Mouse (Mus musculus): ENCODE measurements around the gene Hoxa2. TPM values are rescaled to one million over a fixed set of nuclear protein-coding genes. Genes with fewer than 3 reads are reported as not detected.

Gene Hoxa2
- total RNA-seq, 4 experiments from 2014 or later, result not detected

GRCm38 (mm10) chr6:52180213-52180710 lies 15.6 kb upstream of the Hoxa2 start:
- DNase-seq (ENCODE audit: low spot score in 2 of 2), result no peak

GRCm38 (mm10) chr6:52179690-52180089 lies 15.1 kb upstream of the Hoxa2 start:
- DNase-seq (ENCODE audit: low spot score in 2 of 2), result no peak

- no peak for DNase-seq (ENCODE audit: low spot score in 2 of 2)
Observed at GRCm38 (mm10) chr6:52178918-52179665, 14.5 kb upstream of the Hoxa2 start.

- DNase-seq (ENCODE audit: low spot score in 2 of 2), result no peak
Observed at GRCm38 (mm10) chr6:52177806-52178205, 13.2 kb upstream of the Hoxa2 start.

GRCm38 (mm10) chr6:52177061-52177735 lies 12.6 kb upstream of the Hoxa2 start, which contains the start of gene 5730596B20Rik:
Gene 5730596B20Rik (plus strand): TSS chr6:52177498.
- DNase-seq (ENCODE audit: low spot score in 2 of 2), result no peak

- DNase-seq (ENCODE audit: low spot score in 2 of 2), result no peak
Observed at GRCm38 (mm10) chr6:52176391-52176790, 11.8 kb upstream of the Hoxa2 start.

GRCm38 (mm10) chr6:52175864-52176263 lies 11.2 kb upstream of the Hoxa2 start:
- DNase-seq (ENCODE audit: low spot score in 2 of 2), result no peak

- no peak for DNase-seq (ENCODE audit: low spot score in 2 of 2)
Observed at GRCm38 (mm10) chr6:52174968-52175751, 10.5 kb upstream of the Hoxa2 start.

- no peak for DNase-seq (ENCODE audit: low spot score in 2 of 2)
Observed at GRCm38 (mm10) chr6:52173648-52174047, 9.0 kb upstream of the Hoxa2 start.

GRCm38 (mm10) chr6:52172501-52172900 lies 7.9 kb upstream of the Hoxa2 start:
- no peak for DNase-seq (ENCODE audit: low spot score in 2 of 2)

- no peak for DNase-seq (ENCODE audit: low spot score in 2 of 2)
Observed at GRCm38 (mm10) chr6:52171938-52172337, 7.3 kb upstream of the Hoxa2 start.

GRCm38 (mm10) chr6:52171331-52171730 lies 6.7 kb upstream of the Hoxa2 start:
- DNase-seq (ENCODE audit: low spot score in 2 of 2), result no peak

GRCm38 (mm10) chr6:52170898-52171223 lies 6.2 kb upstream of the Hoxa2 start:
- no peak for DNase-seq (ENCODE audit: low spot score in 2 of 2)

- DNase-seq (ENCODE audit: low spot score in 2 of 2), result no peak
Observed at GRCm38 (mm10) chr6:52170166-52170897, 5.7 kb upstream of the Hoxa2 start.

- DNase-seq (ENCODE audit: low spot score in 2 of 2), result no peak
Observed at GRCm38 (mm10) chr6:52169499-52170165, 5.0 kb upstream of the Hoxa2 start.

GRCm38 (mm10) chr6:52168191-52169055 lies 3.8 kb upstream of the Hoxa2 start:
- DNase-seq (ENCODE audit: low spot score in 2 of 2), result no peak

- no peak for DNase-seq (ENCODE audit: low spot score in 2 of 2)
Observed at GRCm38 (mm10) chr6:52167736-52168161, 3.1 kb upstream of the Hoxa2 start.

- no peak for DNase-seq (ENCODE audit: low spot score in 2 of 2)
Observed at GRCm38 (mm10) chr6:52167176-52167575, 2.5 kb upstream of the Hoxa2 start.

GRCm38 (mm10) chr6:52166431-52167077 lies 1.9 kb upstream of the Hoxa2 start:
- DNase-seq (ENCODE audit: low spot score in 2 of 2), result no peak

Data from left cerebral cortex, adult 8-10 months (tissue).